Mouse (Mus musculus): Measurements from ENCODE around the gene Mboat7.

Mboat7 gene

DNA sequence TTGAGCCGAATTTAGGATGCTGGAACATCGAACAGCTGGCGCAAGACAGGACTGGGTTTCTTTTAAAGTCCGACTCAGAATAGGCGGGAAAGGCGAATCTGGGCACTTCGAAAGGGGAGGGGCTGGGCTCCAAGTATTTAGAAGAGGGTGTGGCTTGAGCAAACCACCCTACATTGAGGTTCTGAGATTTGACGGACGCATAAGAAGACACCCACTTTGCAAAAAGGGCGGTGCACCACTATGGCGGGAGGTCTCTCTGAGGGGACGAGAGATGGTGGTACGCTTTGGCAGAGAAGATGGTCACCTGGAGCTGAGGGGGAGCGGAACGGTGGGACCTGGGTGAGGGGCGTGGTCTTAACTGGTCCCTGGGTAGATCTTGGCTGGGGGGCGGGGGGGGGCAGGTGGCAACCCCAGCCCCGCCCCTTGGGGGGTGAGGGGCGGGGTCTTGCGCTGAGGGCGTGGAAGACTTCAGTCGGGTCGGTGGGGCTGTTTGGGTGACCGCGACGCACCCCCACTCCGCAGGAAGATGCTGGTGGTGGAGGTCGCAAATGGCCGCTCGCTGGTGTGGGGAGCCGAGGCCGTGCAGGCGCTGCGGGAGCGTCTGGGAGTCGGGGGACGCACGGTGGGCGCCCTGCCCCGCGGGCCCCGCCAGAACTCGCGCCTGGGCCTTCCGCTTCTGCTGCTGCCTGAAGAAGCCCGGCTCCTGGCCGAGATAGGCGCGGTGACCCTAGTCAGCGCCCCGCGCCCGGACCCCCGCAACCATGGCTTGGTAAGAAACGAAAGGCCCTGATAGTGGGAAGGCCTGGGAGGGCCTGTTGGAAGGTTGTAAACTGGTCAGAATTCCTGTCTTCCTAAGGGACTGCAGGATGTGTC is 989 bp upstream of the Mboat7 start:
- in situ Hi-C loops (cut with MboI, MseI) = no loop called here

DNA sequence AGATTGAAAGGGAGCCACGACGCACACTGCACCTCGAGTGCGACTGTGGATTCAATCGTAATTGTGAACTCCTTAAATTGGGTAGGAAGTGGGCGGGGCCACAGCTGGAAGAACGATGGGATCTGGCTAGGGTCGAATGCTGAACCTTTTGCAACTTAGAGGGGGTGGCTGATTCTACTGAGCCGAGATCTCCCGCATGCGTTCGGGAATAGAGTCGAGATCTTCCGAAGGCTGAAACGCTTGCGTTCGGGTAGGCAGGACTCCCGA is 419 bp upstream of the Mboat7 start:
- in situ Hi-C loops (cut with MboI, MseI) = no loop called here

DNA sequence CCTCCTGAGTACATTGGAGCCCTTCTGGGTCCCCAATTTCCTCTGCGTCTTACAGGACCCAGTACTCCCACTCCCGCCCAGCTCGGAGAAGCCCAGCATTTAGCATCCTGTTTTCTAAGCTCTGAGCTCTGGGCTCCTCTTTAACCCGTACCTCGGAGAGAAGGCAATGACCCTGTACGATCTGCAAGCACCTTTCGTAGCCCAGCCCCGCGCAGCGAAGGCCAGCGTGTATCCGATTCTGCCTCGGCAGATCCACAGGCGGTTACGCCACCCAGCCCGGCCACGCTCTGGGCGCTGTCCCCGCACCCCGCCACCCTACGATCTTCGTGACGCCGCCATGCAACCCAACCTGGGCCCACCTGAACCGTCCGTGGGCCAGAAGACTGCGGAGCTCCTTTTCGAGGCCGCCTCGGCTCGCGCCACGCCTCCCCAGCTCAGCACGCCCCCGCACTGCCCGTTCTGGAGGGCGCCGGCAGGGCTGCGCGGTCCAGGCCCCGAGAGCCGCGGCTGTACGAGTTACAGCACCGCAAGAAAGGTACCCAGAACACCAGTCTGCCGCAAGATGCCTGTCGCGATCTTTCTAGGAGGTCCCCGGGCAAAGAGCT is 839 bp downstream of the Mboat7 start, which contains the start of gene Tsen34:
TSS of gene Tsen34 (plus strand) at position 482 of the 605 bp plus-strand sequence.
- in situ Hi-C loops (cut with MboI, MseI) = no loop called here

DNA sequence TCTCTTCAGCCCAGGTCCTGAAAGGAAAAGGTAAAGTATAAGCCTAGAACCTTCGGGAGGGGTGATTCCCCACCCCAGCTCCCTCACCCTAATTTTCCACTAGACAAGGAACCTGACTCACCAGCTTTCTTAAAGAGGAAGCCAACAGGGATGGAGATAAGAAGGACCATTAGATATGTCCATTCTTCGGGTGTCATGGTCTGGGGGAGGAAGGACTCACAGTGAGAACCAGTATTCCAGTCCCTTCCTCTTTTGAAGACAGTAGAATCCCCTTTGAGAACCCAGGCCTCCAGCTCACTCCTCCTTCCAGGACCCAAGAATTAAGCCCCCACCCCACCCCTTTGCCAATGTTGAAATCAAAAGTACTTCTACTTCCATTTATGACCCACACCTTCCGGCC is 1.4 kb downstream of the Mboat7 start:
- in situ Hi-C loops (cut with MboI, MseI) = no loop called here

DNA sequence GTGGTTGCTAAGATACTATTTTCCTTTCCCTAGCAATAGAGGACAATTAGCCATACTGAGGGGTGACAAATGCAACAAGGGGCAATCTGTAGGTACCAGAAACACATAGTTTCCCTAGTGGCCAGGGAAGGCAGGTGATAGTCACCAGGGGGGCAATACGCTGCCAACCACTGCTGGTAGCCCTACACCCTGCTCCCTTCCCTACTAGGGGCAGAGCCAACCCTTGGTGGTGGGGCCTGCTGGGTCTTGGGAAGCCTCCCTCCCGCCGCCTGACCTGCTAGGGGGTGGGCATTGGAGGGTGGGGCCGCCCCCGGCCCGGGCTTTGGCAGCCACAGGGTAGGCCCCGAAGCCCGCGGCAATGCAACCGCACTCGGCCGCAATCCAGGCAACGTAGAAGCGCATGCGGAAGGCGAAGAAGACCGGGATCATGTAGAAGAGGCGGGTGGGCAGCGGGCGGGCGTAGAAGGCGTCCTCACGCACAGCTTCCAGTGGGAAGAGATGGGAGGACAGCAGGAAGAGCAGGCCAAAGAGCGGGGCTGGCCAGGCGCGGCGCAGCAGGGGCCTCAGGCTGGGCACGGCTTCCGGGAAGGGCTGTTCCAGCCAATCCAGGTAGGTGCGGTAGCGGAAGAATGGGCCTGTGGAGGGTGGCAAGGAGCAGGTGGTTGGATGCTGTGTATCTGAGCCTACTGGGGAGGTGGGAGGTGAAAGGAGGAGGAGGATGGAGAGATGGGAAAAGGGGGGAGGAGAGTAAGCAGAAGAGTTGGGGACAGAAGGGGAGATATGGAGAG is 7.7 kb downstream of the Mboat7 start:
- in situ Hi-C loops (cut with MboI, MseI) = no loop called here

DNA sequence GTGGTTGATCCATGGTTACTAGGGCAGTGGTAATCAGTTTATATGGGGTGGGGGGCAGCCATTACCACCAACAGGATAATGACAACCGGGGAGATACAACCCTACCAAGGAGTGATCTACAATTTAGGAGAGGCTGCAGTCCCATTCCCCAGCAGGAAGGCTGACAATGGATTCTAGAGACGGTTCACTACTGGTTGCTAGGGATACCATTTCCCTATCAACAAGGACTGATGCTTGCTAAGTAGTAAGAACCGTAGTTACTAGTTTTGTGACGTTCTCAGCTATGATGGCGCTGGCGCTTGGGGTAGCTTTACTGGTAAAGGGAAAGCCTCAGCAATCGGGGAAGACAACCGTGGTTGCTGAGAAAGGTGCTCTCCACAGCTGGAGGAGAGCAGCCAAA is 8.6 kb downstream of the Mboat7 start:
- in situ Hi-C loops (cut with MboI, MseI) = no loop called here

DNA sequence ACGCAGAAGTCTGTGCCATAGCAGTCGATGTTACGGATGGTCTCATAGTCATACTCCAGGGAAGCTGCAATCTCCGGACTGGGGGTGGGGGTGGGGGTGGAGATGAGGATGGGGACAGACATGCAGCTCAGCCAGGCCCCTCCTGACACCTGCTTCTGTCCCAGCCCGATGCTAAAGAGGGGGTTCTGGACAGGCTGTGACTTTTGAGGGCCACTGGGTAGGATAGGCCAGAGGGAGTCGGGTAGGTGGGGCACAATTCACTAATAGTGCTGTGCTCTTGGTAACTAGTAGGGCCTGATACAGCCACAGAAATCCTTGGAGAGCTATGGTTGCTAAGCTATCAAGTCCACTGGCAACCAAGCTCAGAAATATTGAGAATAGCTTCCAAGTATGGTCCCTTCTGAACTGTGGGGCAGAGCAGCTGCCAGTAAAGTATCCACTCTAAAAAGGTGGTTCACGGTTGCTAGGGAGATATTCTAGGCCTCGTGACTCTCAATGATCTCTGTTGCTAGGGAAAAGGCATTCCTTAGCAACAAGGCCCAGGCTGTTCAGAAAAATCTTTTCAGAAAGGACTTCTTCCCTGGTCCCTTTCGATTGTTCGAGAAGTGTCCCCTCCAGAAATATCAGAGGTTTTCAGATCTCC is 9.3 kb downstream of the Mboat7 start:
- in situ Hi-C loops (cut with MboI, MseI) = no loop called here

DNA sequence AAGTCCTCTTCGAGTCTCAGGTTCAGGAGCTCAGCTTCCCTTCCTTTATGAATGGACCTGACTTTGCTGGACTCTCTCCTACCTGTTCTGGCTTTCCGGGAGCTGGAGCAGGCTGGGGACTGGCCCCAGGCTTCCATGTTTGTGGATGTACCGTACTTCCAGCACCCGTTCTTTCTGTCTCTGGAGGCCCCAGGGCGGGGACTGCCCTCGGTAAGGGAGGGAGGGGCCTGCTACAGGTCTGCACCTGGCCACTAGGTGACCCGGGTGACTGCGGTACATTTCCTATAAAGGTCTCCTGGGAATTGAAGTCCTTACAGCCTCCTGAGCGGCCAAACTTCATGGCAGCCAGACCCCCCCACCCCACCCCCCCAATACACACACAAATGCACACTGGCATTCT is 16.0 kb downstream of the Mboat7 start, which contains the start of gene Tmc4:
TSS of gene Tmc4 (minus strand) at position 212 of the 400 bp plus-strand sequence.
- in situ Hi-C loops (cut with MboI, MseI) = no loop called here

DNA sequence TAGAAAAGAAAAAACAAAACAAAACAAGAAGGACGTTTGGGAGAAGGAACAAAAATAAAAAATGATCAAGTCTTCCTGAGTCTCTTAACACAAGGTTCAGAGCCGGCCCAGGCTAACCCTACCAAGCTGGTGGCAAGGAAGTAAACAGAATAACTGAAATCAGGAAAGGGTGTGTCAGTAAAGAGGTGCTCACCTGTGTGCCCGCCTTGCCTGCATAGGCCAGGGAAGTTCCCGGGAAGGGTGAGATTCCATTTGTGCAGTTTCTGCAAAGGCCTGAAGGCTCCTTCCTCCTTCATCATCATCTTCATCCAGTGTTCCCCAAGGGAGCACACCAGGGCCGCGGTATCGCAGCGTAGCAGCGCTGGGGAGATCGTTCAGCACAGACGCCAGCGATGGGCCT is 17.0 kb downstream of the Mboat7 start:
- in situ Hi-C loops (cut with MboI, MseI) = no loop called here

DNA sequence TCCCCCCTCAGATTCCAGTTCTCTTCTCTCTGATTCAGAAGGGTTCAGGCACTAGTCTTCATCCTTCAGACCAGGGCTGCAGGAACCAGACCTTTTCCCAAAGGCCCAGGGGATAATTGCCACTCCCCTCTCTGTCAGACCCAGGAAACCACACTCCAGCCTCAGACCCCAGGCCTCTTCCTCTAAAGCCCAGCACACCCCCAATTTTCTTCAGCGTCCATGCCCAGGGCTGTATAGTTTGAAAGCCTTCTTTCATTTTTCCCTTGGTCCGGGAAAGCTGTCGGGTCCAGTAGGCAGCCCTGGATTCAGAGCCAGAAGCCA is 18.1 kb downstream of the Mboat7 start:
- in situ Hi-C loops (cut with MboI, MseI) = no loop called here

DNA sequence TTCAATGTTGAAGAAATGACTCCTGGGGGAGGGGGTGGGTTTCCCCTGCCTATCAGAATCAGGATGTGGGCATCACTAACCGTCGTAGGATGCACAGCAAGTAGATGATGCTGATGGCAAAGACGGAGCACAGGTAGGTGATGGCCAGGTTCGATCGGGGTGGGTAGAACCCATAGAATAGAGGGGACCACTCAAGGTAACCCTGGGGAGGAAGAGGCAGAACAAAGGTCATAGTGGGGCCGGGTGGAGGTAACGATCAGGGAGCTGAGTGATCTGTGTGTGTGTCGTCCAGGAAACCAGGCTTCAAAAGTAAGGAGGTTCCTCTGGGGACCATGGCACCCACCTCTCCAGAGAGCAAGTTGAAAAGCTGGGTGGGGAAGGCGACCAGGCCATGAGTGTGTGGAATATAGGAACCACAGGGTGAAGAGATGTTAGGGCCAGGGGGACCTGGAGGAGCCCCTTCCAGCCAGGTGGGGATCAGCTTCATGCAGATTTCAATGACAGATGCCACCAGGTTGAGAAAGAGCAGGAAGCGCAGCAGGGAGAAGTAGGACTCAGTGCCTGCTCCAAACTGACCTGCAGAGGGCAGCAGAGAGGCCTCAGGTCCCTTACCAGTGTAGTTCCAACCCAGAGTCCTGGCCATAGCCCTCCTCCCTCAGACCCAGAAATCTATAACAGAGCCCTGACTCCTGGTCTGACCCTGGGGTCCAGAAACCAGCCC is 18.7 kb downstream of the Mboat7 start:
- in situ Hi-C loops (cut with MboI, MseI) = no loop called here

DNA sequence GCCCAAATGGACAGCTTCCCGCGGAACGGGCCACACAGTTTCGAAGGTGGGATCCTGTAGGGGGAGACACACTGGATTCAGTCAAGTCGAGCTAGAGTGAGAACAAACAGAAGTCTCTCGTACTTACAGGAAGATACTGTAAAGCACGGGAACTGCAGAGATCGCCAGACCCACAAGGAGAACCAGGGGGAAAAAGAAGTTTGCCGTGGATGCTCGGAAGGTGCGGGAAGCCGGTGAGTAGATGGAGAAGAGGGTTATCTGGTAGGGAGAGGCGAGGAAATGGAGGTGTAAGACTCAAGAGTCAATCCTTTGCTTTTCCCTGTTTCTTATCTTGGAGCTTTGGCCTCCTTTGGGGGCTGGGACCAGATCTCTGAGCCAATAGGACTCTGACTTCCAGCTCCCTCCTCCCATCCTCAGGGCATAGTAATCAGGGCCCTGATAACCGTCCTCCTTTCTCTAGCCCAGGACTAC is 26.4 kb downstream of the Mboat7 start:
- in situ Hi-C loops (cut with MboI, MseI) = no loop called here

DNA sequence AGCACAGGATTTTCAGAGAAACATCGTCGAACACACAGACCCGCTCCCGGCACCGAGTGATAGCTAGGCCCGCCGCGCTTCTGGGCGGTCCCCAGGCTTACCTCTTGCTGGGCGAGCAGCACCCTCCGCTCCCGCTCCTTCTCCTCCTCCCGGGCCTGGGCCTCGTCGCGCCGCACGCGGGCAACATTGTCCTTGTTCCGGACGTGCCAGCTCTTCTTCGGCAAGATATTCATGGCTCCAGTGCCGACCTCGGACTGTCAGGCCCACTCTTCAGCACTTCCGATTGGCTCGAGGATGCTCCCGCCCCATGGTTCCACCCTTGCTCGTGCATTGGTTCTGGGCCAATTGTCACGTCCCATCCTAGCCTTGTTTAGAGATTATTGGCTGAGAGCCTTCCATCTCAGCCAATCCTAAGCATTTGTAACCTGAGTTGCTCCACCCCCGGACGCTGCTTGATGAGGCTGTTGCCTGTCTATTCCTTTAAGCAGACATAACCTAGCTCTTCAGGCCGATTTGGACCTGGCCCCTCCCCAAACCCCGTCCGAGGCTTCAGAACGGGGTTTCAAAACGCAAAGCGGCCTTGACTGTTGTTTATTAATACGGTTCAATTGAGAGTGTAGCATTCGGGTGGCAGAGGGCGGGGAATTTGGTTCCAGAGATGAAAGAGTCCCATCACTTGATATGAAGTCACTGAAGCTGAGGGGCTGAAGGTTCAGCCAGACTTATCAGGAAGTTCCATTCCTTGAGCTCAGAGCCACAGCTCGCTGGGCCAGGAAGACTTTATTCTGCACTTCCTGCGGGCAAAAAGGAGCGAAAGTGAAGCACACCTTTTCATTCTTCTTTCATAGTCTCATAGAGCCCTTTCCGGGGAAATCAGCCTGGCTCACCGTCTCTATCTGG is 27.9 kb downstream of the Mboat7 start, which contains the start of gene Leng1:
TSS of gene Leng1 (minus strand) at position 626 of the 900 bp plus-strand sequence.
- in situ Hi-C loops (cut with MboI, MseI) = no loop called here

DNA sequence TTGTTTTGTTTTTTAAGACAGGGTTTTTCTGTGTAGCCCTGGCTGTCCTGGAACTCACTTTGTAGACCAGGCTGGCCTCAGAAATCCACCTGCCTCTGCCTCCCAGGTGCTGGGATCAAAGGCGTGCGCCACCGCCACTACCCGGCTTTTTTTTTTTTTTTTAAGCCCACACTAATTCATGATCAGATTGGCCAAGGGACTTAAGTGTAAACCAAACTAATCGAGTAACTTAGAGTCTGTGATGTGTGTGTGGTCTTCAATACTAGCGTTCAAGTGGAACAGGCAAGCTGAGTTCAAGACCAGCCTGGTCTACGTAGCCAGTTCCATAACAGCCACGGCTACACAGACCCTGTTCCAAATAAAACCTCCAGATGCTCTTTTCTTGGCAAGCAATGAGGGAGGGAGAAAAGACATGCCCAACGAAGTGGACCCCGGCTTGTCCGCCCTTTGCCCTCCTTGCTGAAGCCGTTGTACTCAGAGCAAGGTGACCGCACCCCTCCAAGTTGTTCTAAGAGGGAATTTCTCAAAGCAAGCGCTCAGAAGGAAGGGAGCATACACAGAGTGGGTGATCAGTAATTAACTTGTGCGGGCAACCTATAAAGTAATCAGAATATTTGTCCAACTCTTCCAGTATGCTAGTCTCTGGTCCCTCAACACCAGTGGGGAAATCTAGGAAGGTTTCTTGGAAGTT is 28.7 kb downstream of the Mboat7 start:
- in situ Hi-C loops (cut with MboI, MseI) = no loop called here

DNA sequence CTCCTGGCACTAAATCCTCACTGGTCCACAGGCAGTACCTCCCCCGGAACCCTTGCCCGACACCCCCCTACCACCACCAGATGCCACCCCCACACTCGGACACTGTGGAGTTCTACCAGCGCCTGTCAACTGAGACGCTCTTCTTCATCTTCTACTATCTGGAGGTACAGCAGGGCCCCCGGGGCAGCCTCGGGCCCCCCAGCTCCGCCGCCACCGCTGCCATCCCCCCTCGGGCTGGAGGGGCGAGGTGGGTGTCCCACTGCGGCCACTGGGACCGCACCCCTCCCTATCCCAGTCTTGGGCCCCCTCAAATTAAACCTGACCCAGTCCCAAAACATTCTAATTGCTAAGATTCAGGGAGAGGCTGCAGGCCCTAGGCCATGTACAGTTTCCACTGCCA is 34.7 kb downstream of the Mboat7 start:
- in situ Hi-C loops (cut with MboI, MseI) = no loop called here

DNA sequence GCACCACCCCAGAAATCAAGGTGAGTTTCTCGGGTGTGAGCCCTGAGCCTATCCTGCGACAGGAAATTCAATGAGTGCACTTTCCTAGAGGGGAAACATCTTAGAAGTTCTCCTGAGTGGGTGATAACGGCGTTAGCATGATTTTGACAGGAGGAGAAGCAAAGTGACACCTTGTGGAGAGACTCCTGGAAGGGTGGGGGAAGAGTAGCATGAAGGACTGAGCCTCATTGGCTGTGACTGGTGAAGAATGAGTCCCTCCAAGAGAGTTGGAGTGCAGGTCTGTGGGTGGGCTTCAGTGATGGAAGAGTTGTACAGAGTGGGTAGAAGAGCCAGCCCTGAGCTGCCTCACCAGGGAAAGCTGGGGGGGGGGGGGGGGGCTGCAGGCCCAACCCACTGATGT is 36.4 kb downstream of the Mboat7 start:
- in situ Hi-C loops (cut with MboI, MseI) = no loop called here

DNA sequence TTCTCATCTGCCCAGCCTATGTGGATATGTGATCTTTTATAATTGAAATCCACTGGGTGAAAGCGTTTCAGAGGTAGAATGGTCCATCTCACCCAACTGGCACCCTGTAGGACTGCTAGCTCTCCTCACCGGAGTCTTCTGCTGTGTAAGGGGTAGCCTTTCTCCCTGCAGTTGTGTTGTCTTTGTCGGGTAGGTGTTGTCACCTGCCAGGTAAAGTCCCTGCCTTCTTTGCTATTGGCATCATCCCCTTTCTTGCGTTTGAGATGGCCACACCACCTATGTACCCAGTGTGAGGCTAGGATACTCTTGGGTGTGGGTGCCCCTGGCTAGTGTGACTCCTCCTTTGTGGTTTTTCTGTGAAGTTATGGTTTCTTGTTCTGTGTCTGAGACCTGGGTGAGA is 46.7 kb downstream of the Mboat7 start:
- in situ Hi-C loops (cut with MboI, MseI) = no loop called here

DNA sequence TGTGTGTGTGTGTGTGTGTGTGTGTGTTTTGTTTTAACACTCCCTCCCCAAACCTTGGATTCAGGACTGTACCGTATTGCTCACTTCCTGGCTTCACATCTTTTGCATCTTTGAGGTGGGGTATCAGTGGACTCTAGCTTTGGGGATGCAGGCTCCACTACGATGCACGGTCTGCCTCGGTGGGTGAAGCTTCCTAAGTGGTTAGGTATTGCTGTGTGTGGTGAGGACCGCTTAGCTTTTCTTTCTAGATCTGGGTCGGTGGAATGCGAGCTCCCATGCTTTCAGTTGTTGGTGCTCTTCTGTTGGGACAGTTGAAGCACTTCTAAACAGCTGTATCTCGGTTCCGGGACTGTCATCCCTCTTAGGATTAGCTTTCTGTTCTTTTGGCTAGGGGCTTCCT is 47.1 kb downstream of the Mboat7 start:
- in situ Hi-C loops (cut with MboI, MseI) = no loop called here

DNA sequence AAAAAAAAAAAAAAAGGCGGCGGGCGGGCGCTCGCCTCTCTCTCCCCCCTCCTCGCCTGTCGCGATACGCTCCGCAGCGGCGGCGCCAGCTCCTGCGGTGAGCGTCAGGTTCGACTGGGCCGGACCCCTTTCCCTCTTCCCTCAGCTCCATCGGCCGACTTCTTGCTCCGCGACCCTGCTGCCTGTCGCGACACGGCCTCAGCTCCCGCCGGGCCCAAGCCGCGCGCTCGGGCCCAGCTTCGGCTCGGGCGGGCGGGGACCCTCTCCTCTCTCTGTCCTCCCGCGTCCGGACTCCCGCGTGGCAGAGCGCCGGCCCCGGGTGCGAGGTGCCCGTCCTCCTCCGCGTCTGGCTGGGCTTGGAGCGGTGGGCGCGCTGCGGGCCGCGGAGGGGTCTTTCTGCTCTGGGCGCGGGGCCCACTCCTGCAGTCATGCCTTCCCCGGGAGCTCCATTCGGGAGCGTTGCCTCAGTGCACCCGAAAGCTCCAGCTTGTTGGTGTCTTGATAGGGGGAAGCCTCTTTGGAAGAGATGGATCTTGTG is 47.8 kb downstream of the Mboat7 start:
- in situ Hi-C loops (cut with MboI, MseI) = no loop called here
